Mouse (Mus musculus) stomach, postnatal 0 days (tissue): ENCODE results near the gene Fcnb.

Experiments used
- CTCF ChIP-seq: IDR thresholded peaks from 2 replicates; pipeline ENCODE4 v1.5.1; 2016; ENCODE audit warnings: antibody characterized with exemption, low read depth, mild to moderate bottlenecking, moderate library complexity
- EP300 ChIP-seq: optimal IDR thresholded peaks from 2 replicates; pipeline ENCODE3; 2016; ENCODE audit warnings: antibody characterized with exemption

DNA sequence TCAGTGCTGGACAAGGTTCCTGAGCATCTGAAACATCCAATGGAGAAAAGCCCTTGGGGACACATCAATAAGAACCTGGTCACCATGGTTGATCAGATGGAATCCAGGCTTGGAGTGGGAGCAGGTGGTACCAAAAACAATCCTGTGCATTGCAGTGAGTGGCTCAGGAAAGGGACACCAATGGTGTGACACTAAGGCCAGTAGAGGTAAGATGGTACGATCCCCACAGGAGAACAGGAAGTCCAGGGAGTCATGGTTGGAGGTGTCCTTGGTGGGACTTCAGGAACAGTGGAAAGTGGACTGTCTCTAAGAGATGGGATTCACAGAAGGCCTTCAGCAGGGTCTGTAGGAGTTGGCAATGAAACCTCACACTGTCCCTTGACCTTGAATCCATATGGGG, 44.2 kb downstream of the Fcnb start:
- no peak for TF ChIP-seq CTCF
- no peak for TF ChIP-seq EP300
